Mouse (Mus musculus) CD8-positive naive resting alpha-beta T cell, adult 2 months (primary cell): ENCODE measurements around the gene Qser1.

Experiments used
- DNase-seq, 2 experiments: peaks; one replicate each; pipeline ENCODE4 v3.0.0; 2022; ENCODE audit warnings: low read depth in 2 of 2, low spot score in 2 of 2

The Qser1 gene

GRCm38 (mm10) chr2:104736241-104736640, 80.3 kb downstream of the Qser1 start:
- no peak for DNase-seq

GRCm38 (mm10) chr2:104732562-104733256, 83.9 kb downstream of the Qser1 start:
- no peak for DNase-seq

GRCm38 (mm10) chr2:104732033-104732444, 84.5 kb downstream of the Qser1 start:
- DNase-seq = no peak

- no peak for DNase-seq
Observed at GRCm38 (mm10) chr2:104727369-104727768, 89.2 kb downstream of the Qser1 start.

- DNase-seq = no peak
Observed at GRCm38 (mm10) chr2:104722021-104722420, 94.5 kb downstream of the Qser1 start.

GRCm38 (mm10) chr2:104717827-104718226, 98.7 kb downstream of the Qser1 start:
- no peak for DNase-seq

- DNase-seq = no peak
Observed at GRCm38 (mm10) chr2:104717231-104717735, 99.3 kb downstream of the Qser1 start.

- DNase-seq = no peak
Observed at GRCm38 (mm10) chr2:104716279-104716678, 100.3 kb downstream of the Qser1 start, which contains the start of gene Pin1rt1. Gene Pin1rt1, minus strand, starts transcription at chr2:104716379.

GRCm38 (mm10) chr2:104714254-104714691, 102.3 kb downstream of the Qser1 start:
- DNase-seq = no peak

GRCm38 (mm10) chr2:104712486-104712809, 104.1 kb downstream of the Qser1 start:
- no peak for DNase-seq

- DNase-seq = peak; percentile 2 to 16
Observed at GRCm38 (mm10) chr2:104711585-104712485, 104.7 kb downstream of the Qser1 start, which contains the start of gene Tcp11l1. Gene Tcp11l1, minus strand, starts transcription at chr2:104712169.

GRCm38 (mm10) chr2:104710670-104711370, 105.7 kb downstream of the Qser1 start:
- no peak for DNase-seq

GRCm38 (mm10) chr2:104709786-104710337, 106.7 kb downstream of the Qser1 start:
- no peak for DNase-seq
